Mouse (Mus musculus): Measurements from ENCODE around the gene Gnai2.

DNA sequence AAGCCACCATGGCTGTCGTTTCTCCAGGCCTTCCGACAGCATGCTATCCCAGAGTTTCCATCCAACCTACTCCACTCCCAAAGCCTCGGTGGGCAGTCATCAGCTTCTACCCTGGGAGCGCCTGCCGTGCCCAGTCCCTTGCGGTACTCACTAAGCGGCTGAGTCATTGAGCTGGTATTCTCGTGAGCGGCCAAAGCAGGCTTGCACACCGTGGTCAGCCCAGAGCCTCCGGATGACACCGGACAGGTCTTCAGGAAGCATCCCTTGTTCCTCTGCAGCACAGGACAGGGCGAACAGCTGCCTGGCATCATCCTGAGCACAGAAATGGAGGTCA is 15.7 kb downstream of the Gnai2 start:
- TF ChIP-seq CTCF (IDR thresholded peaks at IDR 0.05; ENCODE audit: control insufficient read depth, insufficient read depth, low read length) (no peak), POLR2A (IDR thresholded peaks at IDR 0.05; ENCODE audit: borderline replicate concordance, control insufficient read depth, low read depth, low read length) (no peak)

Measured in bone marrow, adult 2 months (tissue).